Mouse (Mus musculus) embryo, embryonic 10 days (tissue): ENCODE measurements around the gene Trpc4.

Experiments used
- DNase-seq: peaks from one replicate; pipeline ENCODE4 v3.0.0-alpha.2; 2015; ENCODE audit warnings: low spot score

The Trpc4 gene

GRCm38 (mm10) chr3:54269180-54269579 lies 113.3 kb downstream of the Trpc4 start:
- no peak for DNase-seq

GRCm38 (mm10) chr3:54274651-54275050 lies 118.8 kb downstream of the Trpc4 start:
- no peak for DNase-seq

- DNase-seq, result peak; percentile 12
Observed at GRCm38 (mm10) chr3:54289731-54290130, 133.9 kb downstream of the Trpc4 start.

- peak; percentile 9 for DNase-seq
Observed at GRCm38 (mm10) chr3:54310604-54311003, 154.8 kb downstream of the Trpc4 start.

- DNase-seq, result no peak
Observed at GRCm38 (mm10) chr3:54314055-54314454, 158.2 kb downstream of the Trpc4 start.

- peak; percentile 70 for DNase-seq
Observed at GRCm38 (mm10) chr3:54352891-54353652, 197.2 kb downstream of the Trpc4 start.

- DNase-seq, result peak; percentile 14
Observed at GRCm38 (mm10) chr3:54357561-54357960, 201.7 kb downstream of the Trpc4 start.

GRCm38 (mm10) chr3:54358463-54359189 lies 202.8 kb downstream of the Trpc4 start:
- peak; percentile 75 for DNase-seq

- peak; percentile 14 for DNase-seq
Observed at GRCm38 (mm10) chr3:54360897-54361296, 205.1 kb downstream of the Trpc4 start, which contains the start of gene Postn. Gene Postn, plus strand, starts transcription at chr3:54361109.

GRCm38 (mm10) chr3:54361656-54362055 lies 205.8 kb downstream of the Trpc4 start:
- no peak for DNase-seq
